Mouse (Mus musculus): ENCODE results near the gene Fam189a2. TPM values are rescaled to one million over a fixed set of nuclear protein-coding genes. Genes with fewer than 3 reads are reported as not detected.

Gene Fam189a2
- polyA plus RNA-seq, 1 experiment, result 4.8 TPM

- Histone ChIP-seq H3K4me3 (ENCODE audit: control insufficient read depth, insufficient read depth, low read length) (no peak overlapping the region), H3K36me3 (ENCODE audit: control insufficient read depth, insufficient read depth, low read length) (no peaks in the 10 kb centered on the region), H3K4me1 (replicated peaks; ENCODE audit: control insufficient read depth, insufficient read depth, low read length) (no peaks in the 10 kb centered on the region), H3K27ac (ENCODE audit: control insufficient read depth, insufficient read depth, low read length) (no peak overlapping the region), H3K27me3 (ENCODE audit: control insufficient read depth, insufficient read depth, low read length) (no peaks in the 10 kb centered on the region)
- no peak for TF ChIP-seq CTCF (IDR thresholded peaks at IDR 0.05; ENCODE audit: borderline replicate concordance, control insufficient read depth, extremely low read depth, insufficient read depth, low read length, poor library complexity)
- no peak for TF ChIP-seq POLR2A (IDR thresholded peaks at IDR 0.05; ENCODE audit: control insufficient read depth, extremely low read depth, insufficient read depth, low read length, poor library complexity)
- DNase-seq, result no peak
- 86% methylated on average over 3 of the region's 3 CpGs for WGBS
Observed at GRCm38 (mm10) chr19:24049329-24049728, 18.5 kb upstream of the Fam189a2 start.

- no peak for DNase-seq
- no peak for TF ChIP-seq POLR2A (IDR thresholded peaks at IDR 0.05; ENCODE audit: control insufficient read depth, extremely low read depth, insufficient read depth, low read length, poor library complexity)
- no peak for TF ChIP-seq CTCF (IDR thresholded peaks at IDR 0.05; ENCODE audit: borderline replicate concordance, control insufficient read depth, extremely low read depth, insufficient read depth, low read length, poor library complexity)
- H3K27me3 ChIP-seq (ENCODE audit: control insufficient read depth, insufficient read depth, low read length), result no peaks in the 10 kb centered on the region
- no peaks in the 10 kb centered on the region for H3K36me3 ChIP-seq (ENCODE audit: control insufficient read depth, insufficient read depth, low read length)
- no peak overlapping the region for H3K27ac ChIP-seq (ENCODE audit: control insufficient read depth, insufficient read depth, low read length)
- H3K4me1 ChIP-seq (replicated peaks; ENCODE audit: control insufficient read depth, insufficient read depth, low read length), result no peaks in the 10 kb centered on the region
- WGBS, result 90% methylated on average over 10 of the region's 10 CpGs
- H3K4me3 ChIP-seq (ENCODE audit: control insufficient read depth, insufficient read depth, low read length), result no peak overlapping the region
Observed at GRCm38 (mm10) chr19:24046395-24046993, 15.7 kb upstream of the Fam189a2 start.

- H3K4me1 ChIP-seq (replicated peaks; ENCODE audit: control insufficient read depth, insufficient read depth, low read length), result no peaks in the 10 kb centered on the region
- H3K27ac ChIP-seq (ENCODE audit: control insufficient read depth, insufficient read depth, low read length), result no peak overlapping the region
- no peak overlapping the region for H3K4me3 ChIP-seq (ENCODE audit: control insufficient read depth, insufficient read depth, low read length)
- no peaks in the 10 kb centered on the region for H3K27me3 ChIP-seq (ENCODE audit: control insufficient read depth, insufficient read depth, low read length)
- no peaks in the 10 kb centered on the region for H3K36me3 ChIP-seq (ENCODE audit: control insufficient read depth, insufficient read depth, low read length)
- WGBS, result 94% methylated on average over 2 of the region's 2 CpGs
- TF ChIP-seq CTCF (IDR thresholded peaks at IDR 0.05; ENCODE audit: borderline replicate concordance, control insufficient read depth, extremely low read depth, insufficient read depth, low read length, poor library complexity) (no peak), POLR2A (IDR thresholded peaks at IDR 0.05; ENCODE audit: control insufficient read depth, extremely low read depth, insufficient read depth, low read length, poor library complexity) (no peak)
- DNase-seq, result no peak
Observed at GRCm38 (mm10) chr19:24042387-24042786, 11.6 kb upstream of the Fam189a2 start.

GRCm38 (mm10) chr19:24039061-24039853, 8.4 kb upstream of the Fam189a2 start:
- Histone ChIP-seq H3K4me1 (replicated peaks; ENCODE audit: control insufficient read depth, insufficient read depth, low read length) (no peaks in the 10 kb centered on the region), H3K4me3 (ENCODE audit: control insufficient read depth, insufficient read depth, low read length) (no peak overlapping the region), H3K36me3 (ENCODE audit: control insufficient read depth, insufficient read depth, low read length) (no peaks in the 10 kb centered on the region), H3K27me3 (ENCODE audit: control insufficient read depth, insufficient read depth, low read length) (no peaks in the 10 kb centered on the region), H3K27ac (ENCODE audit: control insufficient read depth, insufficient read depth, low read length) (no peak overlapping the region)
- no peak for TF ChIP-seq POLR2A (IDR thresholded peaks at IDR 0.05; ENCODE audit: control insufficient read depth, extremely low read depth, insufficient read depth, low read length, poor library complexity)
- TF ChIP-seq CTCF (IDR thresholded peaks at IDR 0.05; ENCODE audit: borderline replicate concordance, control insufficient read depth, extremely low read depth, insufficient read depth, low read length, poor library complexity), result no peak
- DNase-seq, result no peak
- WGBS, result 88% methylated on average over 14 of the region's 14 CpGs

- WGBS, result 91% methylated on average over 3 of the region's 3 CpGs
- H3K4me1 ChIP-seq (replicated peaks; ENCODE audit: control insufficient read depth, insufficient read depth, low read length), result no peaks in the 10 kb centered on the region
- H3K4me3 ChIP-seq (ENCODE audit: control insufficient read depth, insufficient read depth, low read length), result no peak overlapping the region
- H3K27me3 ChIP-seq (ENCODE audit: control insufficient read depth, insufficient read depth, low read length), result peaks cover 5% of the 10 kb centered on the region; the same call in 1 of the 2 replicates
- TF ChIP-seq POLR2A (IDR thresholded peaks at IDR 0.05; ENCODE audit: control insufficient read depth, extremely low read depth, insufficient read depth, low read length, poor library complexity) (no peak), CTCF (IDR thresholded peaks at IDR 0.05; ENCODE audit: borderline replicate concordance, control insufficient read depth, extremely low read depth, insufficient read depth, low read length, poor library complexity) (no peak)
- no peak overlapping the region for H3K27ac ChIP-seq (ENCODE audit: control insufficient read depth, insufficient read depth, low read length)
- no peaks in the 10 kb centered on the region for H3K36me3 ChIP-seq (ENCODE audit: control insufficient read depth, insufficient read depth, low read length)
- DNase-seq, result no peak
Observed at GRCm38 (mm10) chr19:24034367-24034766, 3.5 kb upstream of the Fam189a2 start.

- Histone ChIP-seq H3K4me3 (ENCODE audit: control insufficient read depth, insufficient read depth, low read length) (no peak overlapping the region), H3K27me3 (ENCODE audit: control insufficient read depth, insufficient read depth, low read length) (peaks cover 5% of the 10 kb centered on the region; the same call in 1 of the 2 replicates), H3K36me3 (ENCODE audit: control insufficient read depth, insufficient read depth, low read length) (no peaks in the 10 kb centered on the region), H3K4me1 (replicated peaks; ENCODE audit: control insufficient read depth, insufficient read depth, low read length) (no peaks in the 10 kb centered on the region), H3K27ac (ENCODE audit: control insufficient read depth, insufficient read depth, low read length) (no peak overlapping the region)
- DNase-seq, result no peak
- TF ChIP-seq POLR2A (IDR thresholded peaks at IDR 0.05; ENCODE audit: control insufficient read depth, extremely low read depth, insufficient read depth, low read length, poor library complexity) (no peak), CTCF (IDR thresholded peaks at IDR 0.05; ENCODE audit: borderline replicate concordance, control insufficient read depth, extremely low read depth, insufficient read depth, low read length, poor library complexity) (no peak)
- 44% methylated on average over 5 of the region's 5 CpGs for WGBS
Observed at GRCm38 (mm10) chr19:24032654-24033236, 1.9 kb upstream of the Fam189a2 start.

Measured in thymus, adult 2 months (tissue).